Mouse (Mus musculus): Measurements from ENCODE around the gene Ndufa12.

DNA sequence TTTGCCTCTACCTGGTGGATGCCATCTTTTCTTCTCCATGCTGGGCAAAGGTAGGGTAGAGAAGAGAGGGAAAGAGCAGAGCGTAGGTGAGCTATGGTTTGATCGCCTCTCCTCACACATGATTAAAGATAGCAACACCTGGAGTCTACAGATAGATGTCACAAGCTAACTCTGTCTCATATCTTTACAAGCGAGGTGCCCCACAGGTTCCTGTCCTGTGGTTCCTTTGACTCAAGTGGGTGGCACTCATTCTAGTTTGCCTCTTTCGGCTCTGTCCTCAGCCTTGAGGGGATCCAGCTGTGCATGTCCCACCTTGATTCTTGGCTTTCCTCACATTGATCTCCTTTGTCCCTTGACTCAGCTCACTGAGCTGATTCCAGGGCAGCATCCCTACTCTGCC is 58.0 kb downstream of the Ndufa12 start:
- TF ChIP-seq CTCF (IDR thresholded peaks at IDR 0.05) (no peak), EP300 (IDR thresholded peaks at IDR 0.05) (no peak)

Data from lung, postnatal 0 days (tissue).